Mouse (Mus musculus): ENCODE measurements around the gene Prdm5.

DNA sequence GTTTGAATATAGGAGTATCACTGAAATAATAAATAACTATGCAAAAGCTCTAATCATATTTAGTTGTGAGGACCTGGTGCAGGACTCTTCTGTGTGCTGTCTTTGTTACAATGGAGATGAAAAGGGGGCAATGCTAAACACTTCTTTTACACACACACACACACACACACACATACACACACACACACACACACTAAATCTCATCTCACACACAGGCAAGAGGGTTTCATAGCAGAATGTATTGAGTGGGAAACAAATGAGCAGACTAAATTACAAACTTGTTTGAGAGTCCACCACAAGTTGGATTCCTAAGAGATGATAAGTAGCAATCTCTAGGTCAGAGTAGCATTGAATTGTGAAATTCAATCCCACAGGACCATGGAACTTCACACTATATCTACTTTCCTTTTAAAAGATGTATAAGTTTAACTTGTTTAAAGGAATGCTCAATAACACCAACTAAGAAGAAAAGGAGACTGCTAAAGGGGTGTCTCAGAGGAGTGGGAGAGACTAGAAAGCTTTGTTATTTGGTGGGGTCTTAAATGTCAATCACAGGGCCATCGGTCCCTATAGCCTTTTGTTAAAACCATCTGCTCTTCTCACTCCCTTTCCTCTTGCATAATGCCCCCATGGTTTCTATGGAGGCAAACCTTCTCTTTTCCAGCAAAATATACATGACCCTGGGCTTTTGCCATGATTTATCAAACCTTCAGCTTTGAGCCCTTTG lies 35.5 kb upstream of the Prdm5 start:
- TF ChIP-seq POLR2A (IDR thresholded peaks at IDR 0.05; ENCODE audit: borderline replicate concordance, extremely low read depth, low read depth, low read length) (no peak), CTCF (IDR thresholded peaks at IDR 0.05; ENCODE audit: insufficient read depth, low read length) (no peak)

All from lung, adult 2 months (tissue).